Mouse (Mus musculus): Measurements from ENCODE around the gene Slc4a2. TPM values are rescaled to one million over a fixed set of nuclear protein-coding genes. Genes with fewer than 3 reads are reported as not detected.

Gene Slc4a2
- polyA plus RNA-seq (2012; rRNA removed) = 47.5 and 50.5 TPM in 2 replicates

DNA sequence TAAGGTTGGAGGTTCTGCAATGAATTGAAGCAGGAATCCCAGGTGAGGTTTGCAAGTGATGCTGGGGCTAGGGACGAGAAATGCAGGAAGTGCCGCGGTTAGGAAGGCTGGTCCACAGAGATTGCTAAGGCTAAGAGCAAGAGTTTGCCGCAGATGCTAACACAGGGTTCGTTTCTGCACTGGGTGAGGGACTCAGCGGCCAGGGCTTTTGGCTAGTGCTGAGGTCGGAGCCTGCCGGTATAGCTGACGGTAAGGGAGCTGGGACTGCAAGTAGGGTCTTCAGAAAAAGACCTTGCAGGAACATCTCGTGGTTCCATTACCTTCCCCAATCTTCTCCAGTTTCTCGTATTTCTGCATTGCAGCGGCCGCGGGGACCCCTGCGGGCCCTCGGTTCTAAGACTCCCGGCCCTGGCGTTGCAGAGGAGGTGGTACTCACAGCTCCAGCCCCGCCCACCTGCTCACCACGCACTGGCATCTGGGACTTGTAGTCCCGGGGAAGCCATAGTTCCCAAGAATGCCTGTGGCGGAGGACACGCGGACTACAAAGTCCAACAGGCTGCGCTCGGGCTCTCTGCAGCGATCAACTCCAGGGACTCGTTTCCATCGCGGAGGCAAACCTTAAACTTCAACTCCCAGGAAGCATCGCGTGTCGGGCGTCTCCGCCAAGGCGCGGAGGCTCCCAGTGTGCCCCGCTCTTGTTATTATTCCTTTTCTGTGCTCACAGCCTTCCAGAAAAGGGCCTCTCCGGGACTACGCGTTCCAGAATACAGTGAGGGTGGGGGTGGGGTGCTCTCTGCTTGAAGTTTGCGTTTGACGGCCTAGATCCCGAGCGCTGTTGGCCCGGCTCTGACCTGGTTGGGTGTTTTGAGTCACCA is at the start of gene Slc4a2, which contains the start of gene Cdk5:
Gene Slc4a2, plus strand, starts transcription at position 709 of the 875 bp plus-strand sequence.
Gene Cdk5, minus strand, starts transcription at position 402 of the 875 bp plus-strand sequence.
- DNase-seq (ENCODE audit: low read depth in 1 of 2, low spot score in 2 of 2) = peak; percentile 97 to 98
- TF ChIP-seq POLR2A (IDR thresholded peaks at IDR 0.05; ENCODE audit: low read depth, low read length) (peak; percentile 55), CTCF (IDR thresholded peaks at IDR 0.05; ENCODE audit: extremely low read depth, insufficient read depth, insufficient read length, insufficient replicate concordance) (no peak)
- no peaks in the 10 kb centered on the region for H3K27me3 ChIP-seq (ENCODE audit: control insufficient read depth, insufficient read depth, low read length)
- peak within 1 kb of the TSS; percentile 88 for H3K4me3 ChIP-seq (ENCODE audit: extremely low read depth, insufficient read depth, insufficient read length)
- H3K27ac ChIP-seq (ENCODE audit: insufficient read depth, low read length) = peak within 1 kb of the TSS; percentile 95
- H3K4me1 ChIP-seq (ENCODE audit: control insufficient read depth, insufficient read depth, insufficient read length) = peaks cover 10% of the 10 kb centered on the region; the same call in 1 of the 2 replicates
- WGBS = under 1% methylated on average over 46 of the region's 46 CpGs
- H3K36me3 ChIP-seq (ENCODE audit: control insufficient read depth, insufficient read depth, low read length) = peaks cover 3% of the 10 kb centered on the region

DNA sequence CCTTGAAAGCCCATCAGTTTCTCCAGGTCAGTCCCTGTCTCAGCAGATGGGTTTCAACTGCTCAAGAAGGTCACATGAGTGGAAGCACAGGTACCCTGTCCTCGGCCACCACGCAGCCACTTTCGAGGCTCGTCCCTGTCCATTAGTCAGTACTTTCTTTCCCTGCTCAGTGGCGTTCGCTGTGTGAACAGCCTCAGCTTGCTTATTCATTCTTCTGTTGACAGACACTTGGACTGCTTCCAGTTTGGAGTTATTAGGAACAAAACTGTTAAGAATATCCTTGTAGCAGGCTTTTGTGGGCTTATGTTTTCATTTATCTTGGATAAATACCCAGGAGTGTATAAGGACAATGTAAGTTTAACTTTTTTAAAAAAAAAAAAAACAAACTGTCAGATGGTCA is 49.4 kb upstream of the Slc4a2 start:
- H3K27ac ChIP-seq (ENCODE audit: insufficient read depth, low read length) = no peak overlapping the region
- TF ChIP-seq POLR2A (IDR thresholded peaks at IDR 0.05; ENCODE audit: low read depth, low read length) = no peak
- DNase-seq (ENCODE audit: low read depth in 1 of 2, low spot score in 2 of 2) = no peak
- H3K4me1 ChIP-seq (ENCODE audit: control insufficient read depth, insufficient read depth, insufficient read length) = no peaks in the 10 kb centered on the region
- 49% methylated on average over 6 of the region's 6 CpGs for WGBS
- H3K4me3 ChIP-seq (ENCODE audit: extremely low read depth, insufficient read depth, insufficient read length) = no peak overlapping the region
- H3K36me3 ChIP-seq (ENCODE audit: control insufficient read depth, insufficient read depth, low read length) = no peaks in the 10 kb centered on the region
- no peaks in the 10 kb centered on the region for H3K27me3 ChIP-seq (ENCODE audit: control insufficient read depth, insufficient read depth, low read length)

DNA sequence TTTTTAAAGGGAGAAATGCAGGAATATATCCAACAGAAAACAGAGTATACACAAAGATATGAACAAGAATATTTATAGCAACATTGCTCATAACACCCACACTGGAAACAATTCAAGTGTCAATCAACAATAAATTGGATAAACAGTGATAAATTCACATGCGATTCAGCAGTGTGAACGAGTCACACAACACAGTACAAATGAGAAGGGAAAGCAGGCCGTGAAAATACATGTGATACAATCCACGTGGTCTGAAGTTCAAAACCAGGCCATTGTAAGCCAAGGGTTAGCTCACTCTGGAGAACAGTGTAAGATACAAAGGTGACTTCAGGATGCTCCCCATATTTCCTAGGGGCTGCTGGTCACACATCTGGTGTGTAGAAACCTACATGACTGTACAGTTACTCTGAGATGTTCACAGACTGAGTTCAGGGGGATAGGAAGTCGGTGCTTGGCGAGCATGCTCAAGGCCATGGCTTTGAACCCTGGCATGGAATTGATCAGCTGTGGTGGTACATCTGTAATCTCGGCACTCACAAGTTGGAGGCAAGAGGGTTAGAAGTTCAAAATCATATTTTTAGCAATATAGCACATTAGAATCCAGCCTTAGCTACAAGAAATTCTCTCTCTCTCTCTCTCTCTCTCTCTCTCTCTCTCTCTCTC is 48.8 kb upstream of the Slc4a2 start:
- WGBS = 75% methylated on average over 7 of the region's 7 CpGs
- no peak for DNase-seq (ENCODE audit: low read depth in 1 of 2, low spot score in 2 of 2)
- Histone ChIP-seq H3K36me3 (ENCODE audit: control insufficient read depth, insufficient read depth, low read length) (no peaks in the 10 kb centered on the region), H3K4me3 (ENCODE audit: extremely low read depth, insufficient read depth, insufficient read length) (no peak overlapping the region), H3K4me1 (ENCODE audit: control insufficient read depth, insufficient read depth, insufficient read length) (no peaks in the 10 kb centered on the region), H3K27me3 (ENCODE audit: control insufficient read depth, insufficient read depth, low read length) (no peaks in the 10 kb centered on the region), H3K27ac (ENCODE audit: insufficient read depth, low read length) (no peak overlapping the region)
- TF ChIP-seq CTCF (IDR thresholded peaks at IDR 0.05; ENCODE audit: extremely low read depth, insufficient read depth, insufficient read length, insufficient replicate concordance) = no peak
- no peak for TF ChIP-seq POLR2A (IDR thresholded peaks at IDR 0.05; ENCODE audit: low read depth, low read length)

DNA sequence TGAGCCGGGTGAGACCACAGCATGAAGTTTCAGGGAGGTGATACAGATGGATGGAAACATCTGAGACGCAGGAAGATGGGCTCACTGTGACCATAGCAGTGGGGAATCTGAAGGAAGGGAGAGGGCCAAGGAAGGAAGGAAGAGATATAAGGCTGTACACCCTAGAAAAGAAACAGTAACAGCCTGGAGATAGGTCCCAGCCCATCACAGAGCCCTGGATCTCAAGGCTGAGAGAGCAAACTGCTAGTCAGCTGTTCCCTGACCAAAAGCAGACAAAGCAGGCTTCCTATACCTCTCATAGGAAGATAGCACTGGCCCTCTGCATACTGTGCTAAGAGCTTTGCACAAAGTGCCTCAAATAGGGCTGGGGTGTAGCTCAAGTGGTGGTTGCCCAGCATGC is 44.9 kb upstream of the Slc4a2 start:
- no peak overlapping the region for H3K27ac ChIP-seq (ENCODE audit: insufficient read depth, low read length)
- H3K27me3 ChIP-seq (ENCODE audit: control insufficient read depth, insufficient read depth, low read length) = no peaks in the 10 kb centered on the region
- TF ChIP-seq CTCF (IDR thresholded peaks at IDR 0.05; ENCODE audit: extremely low read depth, insufficient read depth, insufficient read length, insufficient replicate concordance) (no peak), POLR2A (IDR thresholded peaks at IDR 0.05; ENCODE audit: low read depth, low read length) (no peak)
- no peak for DNase-seq (ENCODE audit: low read depth in 1 of 2, low spot score in 2 of 2)
- H3K36me3 ChIP-seq (ENCODE audit: control insufficient read depth, insufficient read depth, low read length) = no peaks in the 10 kb centered on the region
- H3K4me3 ChIP-seq (ENCODE audit: extremely low read depth, insufficient read depth, insufficient read length) = no peak overlapping the region
- no peaks in the 10 kb centered on the region for H3K4me1 ChIP-seq (ENCODE audit: control insufficient read depth, insufficient read depth, insufficient read length)
- WGBS = 84% methylated on average over 2 of the region's 2 CpGs

DNA sequence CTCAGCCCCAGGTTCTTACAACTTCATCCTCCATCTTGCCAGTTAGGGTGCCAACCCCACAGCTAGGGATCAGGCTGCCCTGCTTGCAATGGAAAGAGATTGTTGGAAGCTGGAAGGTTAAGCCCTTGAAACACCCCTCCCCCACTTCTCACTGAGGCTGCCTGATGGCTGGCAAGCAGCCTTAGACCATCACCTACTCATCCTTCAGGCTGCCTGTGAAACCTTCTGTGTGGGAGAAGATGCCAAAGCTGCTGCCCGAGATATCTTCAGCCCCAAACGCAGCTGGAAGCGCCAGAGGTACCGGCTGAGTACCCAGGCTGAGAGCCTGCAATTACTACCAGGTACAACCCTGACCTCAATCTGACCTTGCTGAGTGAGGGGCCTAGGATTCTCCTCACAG is 44.1 kb upstream of the Slc4a2 start:
- WGBS = 89% methylated on average over 4 of the region's 4 CpGs
- TF ChIP-seq POLR2A (IDR thresholded peaks at IDR 0.05; ENCODE audit: low read depth, low read length) = no peak
- TF ChIP-seq CTCF (IDR thresholded peaks at IDR 0.05; ENCODE audit: extremely low read depth, insufficient read depth, insufficient read length, insufficient replicate concordance) = no peak

DNA sequence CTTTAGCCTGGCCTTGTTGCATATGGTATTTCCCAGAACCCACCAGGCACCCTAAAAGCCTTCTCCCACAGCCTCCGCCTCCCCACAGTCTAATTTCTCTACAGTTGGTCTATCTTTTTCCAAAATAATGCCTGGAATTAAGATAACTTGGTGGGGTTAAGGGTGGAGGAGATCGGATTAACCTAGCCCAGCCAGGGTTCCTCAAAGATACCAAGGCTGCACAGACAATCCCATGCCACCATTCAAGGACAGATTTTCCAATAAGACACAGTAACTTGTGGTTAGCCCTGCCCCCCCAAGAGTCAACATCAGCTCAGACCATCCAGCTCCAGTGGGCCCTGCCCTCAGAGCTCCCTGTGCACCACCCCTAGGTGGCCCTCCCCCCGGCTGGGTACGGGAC is 43.1 kb upstream of the Slc4a2 start:
- WGBS = 81% methylated on average over 4 of the region's 4 CpGs
- no peaks in the 10 kb centered on the region for H3K27me3 ChIP-seq (ENCODE audit: control insufficient read depth, insufficient read depth, low read length)

More for the DNA sequence above, 44.1 kb upstream of the Slc4a2 start:
- no peak overlapping the region for H3K4me3 ChIP-seq (ENCODE audit: extremely low read depth, insufficient read depth, insufficient read length)
- H3K36me3 ChIP-seq (ENCODE audit: control insufficient read depth, insufficient read depth, low read length) = no peaks in the 10 kb centered on the region
- H3K4me1 ChIP-seq (ENCODE audit: control insufficient read depth, insufficient read depth, insufficient read length) = no peaks in the 10 kb centered on the region; the same call in 1 of the 2 replicates
- H3K27ac ChIP-seq (ENCODE audit: insufficient read depth, low read length) = no peak overlapping the region
- no peak for DNase-seq (ENCODE audit: low read depth in 1 of 2, low spot score in 2 of 2)
- H3K27me3 ChIP-seq (ENCODE audit: control insufficient read depth, insufficient read depth, low read length) = no peaks in the 10 kb centered on the region

More for the DNA sequence above, 43.1 kb upstream of the Slc4a2 start:
- Histone ChIP-seq H3K36me3 (ENCODE audit: control insufficient read depth, insufficient read depth, low read length) (no peaks in the 10 kb centered on the region), H3K27ac (ENCODE audit: insufficient read depth, low read length) (no peak overlapping the region), H3K4me1 (ENCODE audit: control insufficient read depth, insufficient read depth, insufficient read length) (no peaks in the 10 kb centered on the region; the same call in 1 of the 2 replicates), H3K4me3 (ENCODE audit: extremely low read depth, insufficient read depth, insufficient read length) (no peak overlapping the region)
- no peak for TF ChIP-seq POLR2A (IDR thresholded peaks at IDR 0.05; ENCODE audit: low read depth, low read length)
- no peak for TF ChIP-seq CTCF (IDR thresholded peaks at IDR 0.05; ENCODE audit: extremely low read depth, insufficient read depth, insufficient read length, insufficient replicate concordance)
- no peak for DNase-seq (ENCODE audit: low read depth in 1 of 2, low spot score in 2 of 2)
